Mouse (Mus musculus) thymus, adult 2 months (tissue): Measurements from ENCODE around the gene Tapbp.

ENCODE experiments used
- CTCF ChIP-seq: fragments of 200-500 bp; IDR thresholded peaks from 2 replicates; pipeline ENCODE4 v1.5.1; 2012; ENCODE audit warnings: mild to moderate bottlenecking, control low read depth, low read length, moderate library complexity, borderline replicate concordance; ENCODE audit not compliant: control insufficient read depth, poor library complexity, insufficient read depth; ENCODE audit errors: extremely low read depth
- POLR2A ChIP-seq: fragments of 200-500 bp; IDR thresholded peaks from 2 replicates; pipeline ENCODE4 v1.6.1; 2012; ENCODE audit warnings: mild to moderate bottlenecking, low read length, control low read depth, moderate library complexity; ENCODE audit not compliant: control insufficient read depth, poor library complexity, insufficient read depth; ENCODE audit errors: extremely low read depth

DNA sequence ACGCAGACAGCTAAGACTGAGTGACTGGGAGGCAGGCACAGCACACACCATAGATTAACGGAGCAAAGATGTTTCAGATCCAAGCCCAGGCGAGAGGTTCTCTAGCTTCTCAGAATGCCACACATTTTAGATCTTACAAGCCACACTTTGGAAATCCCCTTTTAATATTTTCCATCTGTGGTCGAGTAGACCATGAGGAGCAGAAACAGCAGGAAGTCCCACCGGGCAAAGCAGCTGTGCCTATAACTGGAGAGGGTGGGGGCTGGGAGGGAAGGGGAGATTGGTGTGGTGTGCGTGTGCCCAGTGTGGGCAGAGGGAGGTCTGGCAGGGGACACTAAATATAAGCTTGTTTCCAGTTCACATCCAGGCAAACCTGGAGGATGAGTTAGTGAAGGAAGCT, 41.8 kb downstream of the Tapbp start:
- no peak for TF ChIP-seq CTCF
- TF ChIP-seq POLR2A, result no peak
